Mouse (Mus musculus) midbrain, postnatal 0 days (tissue): ENCODE data around the gene Pigu. TPM values are rescaled to one million over a fixed set of nuclear protein-coding genes. Genes with fewer than 3 reads are reported as not detected.
A peak's percentile ranks its signal among the peaks of the same experiment; 100 is the strongest.

Source experiments
- ATAC-seq: fragments of 200-750 bp; cut with Nextera tagmentation; 2 replicates; pipeline ENCODE4 v1.8.0; 2017; ENCODE audit warnings: moderate number of reproducible peaks, mild to moderate bottlenecking, moderate TSS enrichment, moderate library complexity; ENCODE audit not compliant: low FRiP score
- DNase-seq: peaks from one replicate; pipeline ENCODE4 v3.0.0-alpha.2; 2015; ENCODE audit warnings: low spot score
- H3K27ac ChIP-seq: fragments of 300-500 bp; sonication (generic); 2 replicates; pipeline ENCODE4 v1.5.1; 2014; ENCODE audit warnings: low read depth, mild to moderate bottlenecking, low read length, mixed read lengths
- H3K27me3 ChIP-seq: fragments of 300-500 bp; sonication (generic); 2 replicates; pipeline ENCODE4 v1.6.1; 2014; ENCODE audit warnings: low read length, control low read depth, mixed read lengths; ENCODE audit not compliant: insufficient read depth
- H3K36me3 ChIP-seq: fragments of 300-500 bp; sonication (generic); 2 replicates; pipeline ENCODE4 v1.6.1; 2014; ENCODE audit warnings: low read length, control low read depth, mixed read lengths; ENCODE audit not compliant: insufficient read depth
- H3K4me1 ChIP-seq: fragments of 300-500 bp; sonication (generic); 2 replicates; pipeline ENCODE4 v1.6.1; 2014; ENCODE audit warnings: mild to moderate bottlenecking, control low read depth, antibody characterized with exemption, low read length, mixed read lengths; ENCODE audit not compliant: insufficient read depth
- H3K4me2 ChIP-seq: fragments of 300-500 bp; sonication (generic); 2 replicates; pipeline ENCODE4 v1.6.1; 2014; ENCODE audit warnings: low read depth, mild to moderate bottlenecking, low read length, mixed read lengths; ENCODE audit not compliant: poor library complexity, severe bottlenecking
- H3K4me3 ChIP-seq: fragments of 300-500 bp; sonication (generic); 2 replicates; pipeline ENCODE4 v1.5.1; 2014; ENCODE audit warnings: low read depth, mild to moderate bottlenecking, low read length, moderate library complexity
- H3K9ac ChIP-seq: fragments of 300-500 bp; sonication (generic); replicated peaks from 2 replicates; pipeline ENCODE4 v1.6.1; 2014; ENCODE audit warnings: mild to moderate bottlenecking, low read length, moderate library complexity, mixed read lengths; ENCODE audit not compliant: poor library complexity, severe bottlenecking
- H3K9me3 ChIP-seq: fragments of 300-500 bp; sonication (generic); 2 replicates; pipeline ENCODE4 v1.6.1; 2016; ENCODE audit warnings: low read length, control low read depth
- CTCF ChIP-seq: IDR thresholded peaks from 2 replicates; pipeline ENCODE4 v1.5.1; 2016; ENCODE audit warnings: antibody characterized with exemption, mild to moderate bottlenecking
- WGBS: fragments of 180-500 bp; shearing (Covaris S2); extraction: QIAGEN DNeasy Blood & Tissue Kit; methylation state at CpG from one replicate; pipeline ENCODE4 v1.1.7; 2014; 5-methylcytosine and 5-hydroxymethylcytosine counted together
- polyA plus RNA-seq: library from polyadenylated mRNA; unstranded; fragments of >200 nt; fragmentation: Nextera tagmentation; extraction: Ambion mirVana; gene quantifications from 2 replicates; pipeline ENCODE4 v1.2.1, GENCODE M21; 2015
- total RNA-seq: library from RNA; depleted of rRNA; stranded (reverse); fragments of >200 nt; gene quantifications from 2 replicates; pipeline ENCODE4 v1.2.3, GENCODE M21; 2014

Gene Pigu
- total and polyA plus RNA-seq, 2 experiments from 2014 or later, result 44.2 to 54.7 TPM

DNA sequence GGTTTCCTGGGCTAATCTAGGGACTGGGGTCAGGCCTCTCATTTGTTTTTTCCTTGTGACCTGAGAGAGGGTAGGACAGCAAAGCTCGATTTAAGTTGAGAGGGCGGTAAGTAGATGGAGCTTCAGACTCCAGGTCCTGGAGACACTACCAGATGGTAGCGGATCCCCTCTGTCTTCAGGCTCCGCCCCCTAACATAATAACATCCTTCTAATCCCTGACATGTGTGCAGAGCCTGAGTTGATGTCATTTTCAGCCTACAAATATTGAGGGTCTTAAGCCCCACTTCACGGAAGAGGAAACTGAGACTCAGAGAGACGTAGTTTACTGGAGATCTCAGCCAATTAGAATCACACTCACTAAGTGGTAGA, 25.1 kb upstream of the Pigu start:
- Histone ChIP-seq H3K4me3 (peak overlapping the region; percentile 77), H3K4me1 (peaks cover 15% of the 10 kb centered on the region), H3K36me3 (0 out of 2 replicates have a peak, but pooled peaks cover 22% of the 10 kb centered on the region), H3K9me3 (no peaks in the 10 kb centered on the region), H3K4me2 (peak overlapping the region; percentile 63), H3K27ac (peak overlapping the region; percentile 100), H3K9ac (peak overlapping the region; percentile 99), H3K27me3 (no peaks in the 10 kb centered on the region)
- TF ChIP-seq CTCF, result no peak
- DNase-seq (peak; percentile 46), ATAC-seq (peak; percentile 35)
- WGBS, result 6% methylated on average over 6 of the region's 6 CpGs

DNA sequence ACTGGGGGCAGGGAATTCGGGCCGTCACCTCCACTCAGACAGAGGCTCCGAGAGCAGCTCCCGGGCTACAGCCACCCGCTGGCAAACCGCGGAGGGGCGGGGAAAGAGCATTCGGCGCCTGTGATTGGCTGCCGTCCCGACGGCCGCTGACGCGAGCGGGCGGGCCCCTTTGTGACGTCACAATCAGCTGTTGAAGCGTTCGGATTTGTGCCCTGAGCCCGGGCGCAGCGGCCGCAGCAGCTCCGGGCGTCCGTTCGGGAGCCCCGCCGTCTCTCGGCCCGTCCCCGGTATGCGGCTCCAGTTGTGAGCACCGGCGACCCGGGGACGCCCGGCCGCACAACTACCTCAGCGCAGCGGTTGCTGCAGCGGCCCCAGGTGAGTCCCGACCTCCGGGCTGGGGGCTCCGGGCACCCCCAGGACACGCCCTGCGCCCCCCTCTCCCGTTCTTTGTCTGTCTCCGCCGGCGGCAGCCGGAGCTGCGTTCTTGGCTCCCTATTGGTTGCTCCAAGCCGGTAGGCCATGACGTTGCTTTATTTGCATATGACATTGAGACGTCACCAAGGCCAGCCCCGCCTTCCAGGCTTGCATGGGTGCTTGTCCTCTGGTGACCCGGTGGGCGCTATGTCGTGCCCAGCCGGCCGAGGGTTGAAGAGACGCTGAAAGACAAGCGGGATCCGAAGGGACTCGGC, 24.6 kb upstream of the Pigu start:
- Histone ChIP-seq H3K27me3 (no peaks in the 10 kb centered on the region), H3K27ac (peak overlapping the region; percentile 100), H3K9me3 (no peaks in the 10 kb centered on the region), H3K36me3 (0 out of 2 replicates have a peak, but pooled peaks cover 16% of the 10 kb centered on the region), H3K4me1 (peaks cover 15% of the 10 kb centered on the region), H3K4me3 (peak overlapping the region; percentile 77), H3K9ac (peak overlapping the region; percentile 99), H3K4me2 (peak overlapping the region; percentile 63)
- WGBS, result under 1% methylated on average over 60 of the region's 68 CpGs
- DNase-seq, result peak; percentile 97
- no peak for TF ChIP-seq CTCF
- peak; percentile 93 for ATAC-seq

DNA sequence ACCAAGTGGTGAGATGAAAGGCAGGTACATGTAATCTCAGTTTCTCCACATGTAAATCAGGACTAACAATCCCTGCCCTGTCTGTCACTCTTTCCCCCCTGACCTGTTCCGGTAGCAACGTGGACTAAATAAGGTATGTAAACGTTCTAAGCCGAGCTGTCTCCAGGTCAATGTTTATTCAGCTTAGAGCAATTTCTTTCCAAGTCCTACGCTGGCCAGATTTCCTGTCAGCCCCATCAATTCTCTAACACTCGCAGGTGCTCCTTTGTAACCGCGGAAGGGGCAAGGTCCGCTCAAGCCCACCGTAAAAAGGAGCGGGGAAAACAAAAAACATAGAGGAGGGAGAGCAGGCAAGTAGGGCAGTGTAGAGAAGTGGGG, 23.8 kb upstream of the Pigu start:
- TF ChIP-seq CTCF, result no peak
- no peaks in the 10 kb centered on the region for H3K9me3 ChIP-seq
- WGBS, result 0% methylated on average over 11 of the region's 11 CpGs
- H3K36me3 ChIP-seq, result 0 out of 2 replicates have a peak, but pooled peaks cover 9% of the 10 kb centered on the region
- H3K9ac ChIP-seq, result peak overlapping the region; percentile 99
- no peaks in the 10 kb centered on the region for H3K27me3 ChIP-seq
- ATAC-seq (no peak), DNase-seq (peak; percentile 10)
- H3K27ac ChIP-seq, result peak overlapping the region; percentile 100
- H3K4me2 ChIP-seq, result peak overlapping the region; percentile 63
- peak overlapping the region; percentile 77 for H3K4me3 ChIP-seq
- H3K4me1 ChIP-seq, result peaks cover 15% of the 10 kb centered on the region

DNA sequence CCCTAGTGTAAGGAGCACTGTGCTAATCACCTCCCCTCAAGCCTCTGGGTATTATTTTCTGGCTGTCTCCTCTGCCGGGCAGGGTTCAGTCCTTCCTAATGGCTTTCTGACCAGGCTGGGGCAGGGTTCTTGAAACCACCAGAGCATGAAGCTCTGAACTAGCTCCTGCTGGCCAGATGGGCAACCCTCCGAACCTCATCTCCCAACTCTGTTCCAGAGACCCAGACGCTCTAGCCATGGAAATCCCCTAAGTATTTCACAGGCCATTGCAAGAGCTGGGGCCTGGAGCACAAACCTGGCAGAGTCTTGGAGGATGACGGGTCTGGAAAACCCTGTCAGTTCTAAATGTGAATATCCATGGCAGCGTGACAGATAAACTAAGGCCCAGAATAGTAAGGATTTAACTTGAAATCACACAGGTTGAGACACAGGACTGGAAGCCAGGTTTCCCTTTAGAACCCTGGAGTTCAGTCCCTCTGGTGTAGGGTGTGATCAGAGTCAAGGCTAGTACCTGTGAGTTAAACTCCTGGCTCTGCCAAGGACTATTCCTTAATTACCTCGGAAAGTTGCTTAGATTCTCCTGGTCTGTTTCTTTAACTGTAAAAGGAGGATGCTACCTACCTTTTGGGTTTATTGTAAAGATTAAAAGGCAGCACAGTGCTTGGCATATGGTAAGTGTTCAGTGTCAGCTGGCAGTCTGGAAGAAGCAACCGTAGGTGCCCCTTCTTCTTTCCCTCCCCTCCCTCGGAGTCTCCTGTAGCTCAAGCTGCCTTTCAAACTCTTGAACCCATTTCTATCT, 23.2 kb upstream of the Pigu start, which contains the start of gene Trp53inp2:
Gene Trp53inp2, plus strand, starts transcription at position 799 of the 799 bp plus-strand sequence.
- ATAC-seq (no peak), DNase-seq (no peak)
- Histone ChIP-seq H3K9me3 (no peaks in the 10 kb centered on the region), H3K4me3 (peak within 1 kb of the TSS; percentile 77), H3K4me1 (peaks cover 12% of the 10 kb centered on the region; the same call in 1 of the 2 replicates), H3K27ac (peak within 1 kb of the TSS; percentile 100), H3K27me3 (no peaks in the 10 kb centered on the region; the same call in 1 of the 2 replicates), H3K9ac (peak within 1 kb of the TSS; percentile 99), H3K4me2 (peak within 1 kb of the TSS; percentile 63), H3K36me3 (0 out of 2 replicates have a peak, but pooled peaks cover 3% of the 10 kb centered on the region)
- WGBS, result 34% methylated on average over 8 of the region's 8 CpGs
- TF ChIP-seq CTCF, result no peak

DNA sequence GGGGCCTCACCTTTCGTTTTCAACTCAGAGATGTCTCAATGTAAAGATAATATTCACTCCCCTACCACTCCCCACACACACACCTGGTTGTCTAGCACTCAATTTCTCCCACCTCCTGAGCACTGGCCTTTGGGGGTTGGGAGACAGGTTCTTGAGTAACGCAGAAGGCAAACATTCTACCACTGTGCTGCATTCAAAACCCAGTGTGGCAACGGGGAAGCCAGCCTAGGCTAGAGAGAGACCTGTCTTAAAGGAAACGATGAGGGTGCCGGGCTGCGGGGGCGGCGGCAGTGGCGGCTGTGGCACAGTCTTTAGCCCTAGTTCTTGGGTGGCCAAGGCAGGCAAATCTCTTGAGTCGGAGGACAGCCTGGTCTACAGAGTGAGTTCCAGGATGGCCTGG, 19.0 kb upstream of the Pigu start:
- H3K9me3 ChIP-seq, result no peaks in the 10 kb centered on the region
- 86% methylated on average over 10 of the region's 10 CpGs for WGBS
- no peaks in the 10 kb centered on the region for H3K36me3 ChIP-seq
- no peak for TF ChIP-seq CTCF
- H3K27me3 ChIP-seq, result no peaks in the 10 kb centered on the region; the same call in 1 of the 2 replicates
- no peak overlapping the region for H3K27ac ChIP-seq
- no peak for DNase-seq
- H3K4me3 ChIP-seq, result no peak overlapping the region
- H3K4me1 ChIP-seq, result no peaks in the 10 kb centered on the region
- no peak overlapping the region for H3K4me2 ChIP-seq
- ATAC-seq, result no peak
- H3K9ac ChIP-seq, result no peak overlapping the region

DNA sequence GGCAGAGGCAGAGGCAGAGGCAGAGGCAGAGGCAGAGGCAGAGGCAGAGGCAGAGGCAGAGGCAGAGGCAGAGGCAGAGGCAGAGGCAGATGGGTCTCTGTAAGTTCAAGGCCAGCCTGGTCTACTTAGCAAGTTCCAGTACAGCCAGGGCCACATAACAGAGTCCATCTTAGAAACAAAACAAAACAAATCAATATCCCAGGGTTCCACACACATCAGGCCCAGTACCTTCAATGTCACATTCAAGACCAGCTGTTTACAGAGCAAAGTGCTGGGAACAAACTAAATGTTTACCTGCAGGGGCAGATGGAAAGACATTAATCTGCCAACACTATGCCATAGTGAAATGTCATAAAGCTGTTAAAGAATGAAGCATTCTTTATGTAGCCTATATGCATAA, 17.3 kb upstream of the Pigu start:
- ATAC-seq, result no peak
- no peak for TF ChIP-seq CTCF
- Histone ChIP-seq H3K27ac (no peak overlapping the region), H3K9ac (no peak overlapping the region), H3K36me3 (no peaks in the 10 kb centered on the region), H3K27me3 (no peaks in the 10 kb centered on the region; the same call in 1 of the 2 replicates), H3K4me2 (no peak overlapping the region), H3K9me3 (no peaks in the 10 kb centered on the region), H3K4me1 (no peaks in the 10 kb centered on the region), H3K4me3 (no peak overlapping the region)
- no peak for DNase-seq
